Mouse (Mus musculus): ENCODE data around the gene Acer2.

DNA sequence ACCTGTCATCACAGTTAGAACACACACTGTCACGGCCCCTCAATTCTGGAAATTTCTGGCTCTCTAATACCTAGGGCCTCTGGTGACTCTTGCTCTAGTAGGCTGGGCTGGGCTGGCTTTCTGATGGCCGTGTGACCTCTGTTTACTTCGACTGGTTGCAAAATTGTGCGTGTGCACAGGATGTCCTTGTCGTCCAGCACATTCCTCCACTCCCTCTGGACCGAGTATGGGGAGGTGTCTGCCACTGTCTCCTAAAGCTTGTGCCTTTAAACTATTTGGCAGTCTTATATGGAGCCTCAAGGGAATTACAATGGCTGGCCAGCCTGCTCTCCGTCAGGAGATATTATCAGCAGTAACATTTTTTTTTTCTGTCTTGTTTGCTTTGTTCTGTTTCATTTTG, 23.2 kb downstream of the Acer2 start:
- TF ChIP-seq CTCF (conservative IDR thresholded peaks at IDR 0.05 in 1 of 2, IDR thresholded peaks at IDR 0.05 in 1 of 2; ENCODE audit: low read depth in 2 of 2, low read length in 2 of 2), result no peak
- TF ChIP-seq MAX (IDR thresholded peaks at IDR 0.05; ENCODE audit: low read length), result no peak
- TF ChIP-seq ZKSCAN1 (IDR thresholded peaks at IDR 0.05; ENCODE audit: borderline replicate concordance, low read depth, low read length), result no peak
- no peak for TF ChIP-seq ZMIZ1 (IDR thresholded peaks at IDR 0.05; ENCODE audit: low read depth, low read length)
- no peak for TF ChIP-seq POLR2A (IDR thresholded peaks at IDR 0.05; ENCODE audit: low read depth, low read length)
- TF ChIP-seq HCFC1 (IDR thresholded peaks at IDR 0.05; ENCODE audit: low read depth, low read length), result no peak
- TF ChIP-seq KAT2A (IDR thresholded peaks at IDR 0.05; ENCODE audit: insufficient replicate concordance, low read length), result no peak
- no peak for TF ChIP-seq USF2 (conservative IDR thresholded peaks at IDR 0.05; ENCODE audit: low read depth, low read length)
- no peak for TF ChIP-seq EP300 (IDR thresholded peaks at IDR 0.05; ENCODE audit: low read length)
- TF ChIP-seq RCOR1 (conservative IDR thresholded peaks at IDR 0.05; ENCODE audit: low read depth, low read length), result no peak
- no peak for TF ChIP-seq IRF4 (IDR thresholded peaks at IDR 0.05; ENCODE audit: low read depth, low read length)
- no peak for TF ChIP-seq SIN3A (IDR thresholded peaks at IDR 0.05; ENCODE audit: low read length)
